Mouse (Mus musculus) lung, postnatal 14 days (tissue): Measurements from ENCODE around the gene Polr3b.

Source experiments
- DNase-seq: peaks from one replicate; pipeline ENCODE4 v3.0.0; 2021

Polr3b gene

DNA sequence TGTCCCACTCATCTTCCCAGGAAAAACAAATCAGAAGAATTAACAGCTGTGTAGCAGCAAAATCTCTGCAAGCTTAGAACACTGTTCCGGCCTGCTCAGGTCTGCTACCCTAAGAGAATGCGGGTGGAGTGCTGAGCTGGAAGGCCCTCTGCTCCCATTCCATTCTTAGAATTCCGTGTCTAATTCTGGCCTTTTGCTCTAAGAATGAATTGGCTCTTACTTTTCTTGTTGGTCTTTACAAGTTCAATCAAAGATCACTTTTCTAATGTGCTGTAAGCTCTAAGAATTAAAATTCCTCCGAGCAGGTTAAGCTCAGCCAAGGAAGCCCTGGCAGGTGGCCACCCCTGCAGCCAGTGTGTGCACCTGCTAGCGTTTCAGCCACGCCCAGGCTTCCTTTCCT lies 90.4 kb downstream of the Polr3b start:
- DNase-seq, result no peak

DNA sequence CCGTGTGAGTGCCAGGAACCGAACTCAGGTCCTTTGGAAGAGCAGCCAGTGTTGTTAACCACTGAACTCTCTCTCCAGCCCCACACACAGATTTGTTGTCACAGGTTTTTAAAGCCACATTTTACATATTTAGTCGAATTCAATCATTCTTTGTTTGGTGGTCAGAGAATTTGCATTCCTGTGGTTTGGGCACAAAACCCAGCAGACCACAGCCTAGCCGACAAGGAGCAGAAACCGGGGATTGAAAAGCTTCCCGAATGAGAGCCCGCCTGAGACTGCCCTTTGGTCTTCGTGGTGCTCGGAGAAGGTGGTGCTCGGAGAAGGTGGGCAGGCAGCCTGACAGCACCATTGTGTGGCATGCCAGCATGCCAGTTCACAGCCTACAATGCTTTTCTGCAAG lies 91.0 kb downstream of the Polr3b start:
- no peak for DNase-seq

DNA sequence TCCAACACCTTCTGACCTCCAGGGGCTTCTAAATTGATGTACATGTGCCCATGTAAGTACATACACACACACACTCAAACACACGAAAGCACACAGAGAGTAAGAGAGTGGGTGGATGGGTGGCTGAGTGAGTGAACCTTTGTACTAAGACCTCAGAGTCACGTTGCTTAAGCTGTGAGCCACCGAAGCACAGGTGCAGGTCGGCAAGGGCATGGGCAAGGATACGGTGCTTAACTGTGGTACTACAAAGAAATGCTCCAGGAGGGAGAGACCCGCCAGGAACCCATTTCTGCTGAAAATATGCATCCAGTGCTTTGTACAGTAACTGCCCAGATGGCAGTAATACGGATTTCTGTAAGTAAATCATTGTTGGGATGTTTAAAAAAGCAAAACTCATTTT lies 93.5 kb downstream of the Polr3b start:
- DNase-seq, result no peak

DNA sequence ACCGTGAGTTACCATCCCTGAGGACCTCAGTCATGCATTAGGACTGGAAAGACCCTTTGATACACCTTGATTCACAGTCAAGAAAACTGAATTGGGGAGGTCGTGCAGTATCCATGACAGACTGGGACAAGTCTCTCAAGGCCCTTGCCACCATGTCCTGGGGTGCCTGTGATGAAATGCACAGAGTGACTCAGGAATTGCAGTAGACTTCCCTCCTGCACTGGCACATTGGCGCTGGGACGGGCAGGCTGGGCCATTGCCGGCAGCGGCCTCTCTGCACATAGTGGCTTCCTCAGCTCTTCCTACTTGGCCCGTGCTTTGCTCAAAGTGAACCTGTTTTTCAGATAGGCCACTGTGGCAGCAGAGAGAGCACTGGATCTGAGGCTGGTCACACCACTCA lies 94.5 kb downstream of the Polr3b start:
- DNase-seq, result no peak

DNA sequence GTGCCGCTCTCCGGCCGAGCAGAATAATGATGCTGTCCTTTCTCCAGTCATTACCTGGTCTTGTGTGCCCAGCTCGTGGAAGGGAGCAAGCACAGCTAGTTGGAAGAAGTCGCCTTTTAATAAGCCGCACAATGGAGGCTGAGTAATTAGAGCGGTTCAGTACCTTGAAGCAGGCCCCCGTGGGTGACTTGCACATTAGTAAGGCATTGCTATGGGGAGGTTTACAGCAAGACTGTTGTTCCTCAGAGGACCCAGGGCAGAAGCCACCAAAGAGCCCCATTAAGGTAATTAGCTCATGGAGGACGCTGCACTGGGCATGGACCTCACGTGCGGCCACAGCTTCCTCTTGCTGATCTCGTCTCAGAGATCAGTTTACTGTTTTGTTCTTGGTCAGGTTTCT lies 100.6 kb downstream of the Polr3b start:
- DNase-seq, result no peak

DNA sequence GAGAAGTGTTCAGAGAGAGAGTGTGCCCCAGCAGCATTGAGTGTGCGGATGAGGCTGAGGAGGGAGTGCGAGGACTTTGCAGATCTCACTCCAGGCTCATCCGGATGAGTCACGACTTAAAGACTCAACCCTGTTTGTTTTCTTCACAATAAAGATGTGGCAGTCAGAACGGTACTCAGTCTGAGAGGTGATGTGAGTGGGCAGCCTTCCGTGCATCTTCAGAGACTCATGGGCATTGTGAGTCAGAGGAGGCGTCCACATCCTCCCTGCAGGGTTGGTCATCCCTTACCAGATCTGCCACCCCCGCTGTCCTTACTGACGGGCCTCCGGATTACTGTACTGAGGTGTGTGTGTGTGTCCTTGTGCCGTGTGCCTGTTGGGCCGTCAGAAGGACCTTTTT lies 104.9 kb downstream of the Polr3b start:
- DNase-seq, result no peak

DNA sequence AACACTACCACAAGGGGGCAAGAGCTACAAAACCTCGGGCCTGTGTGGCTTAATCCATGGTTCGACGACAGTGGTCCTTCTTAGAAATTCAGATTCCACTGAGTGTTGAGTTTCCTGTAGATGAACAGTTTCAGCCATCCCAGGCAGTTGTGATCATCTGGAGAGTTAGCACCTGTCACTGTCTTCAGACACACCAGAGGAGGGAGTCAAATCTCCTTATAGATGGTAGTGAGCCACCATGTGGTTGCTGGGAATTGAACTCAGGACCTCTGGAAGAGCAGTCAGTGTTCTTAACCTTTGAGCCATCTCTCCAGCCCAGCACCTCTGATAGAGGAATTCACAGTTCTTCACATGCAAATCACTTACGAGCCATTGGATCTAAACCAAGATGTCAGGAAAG lies 105.7 kb downstream of the Polr3b start:
- DNase-seq, result no peak

DNA sequence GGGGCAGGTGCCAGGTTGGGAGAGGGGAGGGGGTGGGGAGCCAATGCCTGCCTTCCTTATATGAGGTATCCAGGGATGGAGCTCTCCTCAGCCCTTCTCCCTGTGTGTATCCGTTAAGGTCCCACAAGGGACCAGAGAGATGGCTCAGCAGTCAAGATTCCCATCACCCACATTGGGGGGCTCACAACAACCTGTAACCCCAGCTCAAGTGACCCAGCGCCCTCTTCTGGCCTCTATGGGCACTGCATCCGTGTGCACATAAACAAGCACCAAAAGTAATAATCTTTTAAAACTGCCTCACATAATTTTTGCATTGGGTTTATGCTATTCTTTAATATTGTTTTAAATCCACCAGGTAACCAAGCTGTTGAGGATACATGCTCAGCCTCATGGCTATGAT lies 108.0 kb downstream of the Polr3b start:
- no peak for DNase-seq

DNA sequence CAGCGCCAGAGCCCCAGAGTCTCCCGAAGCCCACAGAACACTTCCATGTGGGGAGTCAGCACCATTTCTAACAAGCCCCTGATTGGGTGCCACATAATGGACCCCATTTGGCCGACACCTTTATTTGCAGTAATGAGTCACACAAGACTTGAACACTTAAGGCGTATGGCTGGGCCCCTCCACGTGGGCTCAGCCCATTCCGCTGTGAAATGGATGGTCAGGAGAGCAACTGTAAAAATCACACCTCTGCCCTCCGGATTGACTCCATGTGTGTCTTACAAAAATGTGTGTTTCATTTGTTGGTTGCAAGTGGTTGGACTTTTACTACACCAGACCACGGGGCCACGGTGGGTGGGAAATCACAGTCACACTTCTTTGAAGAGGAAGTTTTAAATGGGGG lies 108.9 kb downstream of the Polr3b start:
- DNase-seq, result no peak

DNA sequence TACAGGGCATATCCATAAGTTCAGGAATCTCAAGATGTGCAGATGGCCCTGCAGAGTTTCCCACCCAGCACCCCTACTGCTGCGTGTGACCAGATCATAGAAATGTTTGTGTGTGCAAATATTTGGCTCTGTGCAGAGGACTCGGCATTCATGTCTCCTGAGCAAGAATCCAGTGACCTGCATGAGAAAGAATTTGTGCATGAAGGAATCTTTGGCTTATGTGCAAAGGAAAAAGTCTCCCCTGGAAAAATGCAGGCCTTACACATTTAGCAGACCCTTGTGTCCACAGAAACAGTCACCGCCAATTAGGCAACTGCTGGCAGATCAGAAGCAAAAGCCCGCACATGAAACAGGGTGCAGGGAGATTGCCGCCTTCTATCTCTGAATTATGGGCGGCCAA lies 111.4 kb downstream of the Polr3b start:
- DNase-seq, result no peak

DNA sequence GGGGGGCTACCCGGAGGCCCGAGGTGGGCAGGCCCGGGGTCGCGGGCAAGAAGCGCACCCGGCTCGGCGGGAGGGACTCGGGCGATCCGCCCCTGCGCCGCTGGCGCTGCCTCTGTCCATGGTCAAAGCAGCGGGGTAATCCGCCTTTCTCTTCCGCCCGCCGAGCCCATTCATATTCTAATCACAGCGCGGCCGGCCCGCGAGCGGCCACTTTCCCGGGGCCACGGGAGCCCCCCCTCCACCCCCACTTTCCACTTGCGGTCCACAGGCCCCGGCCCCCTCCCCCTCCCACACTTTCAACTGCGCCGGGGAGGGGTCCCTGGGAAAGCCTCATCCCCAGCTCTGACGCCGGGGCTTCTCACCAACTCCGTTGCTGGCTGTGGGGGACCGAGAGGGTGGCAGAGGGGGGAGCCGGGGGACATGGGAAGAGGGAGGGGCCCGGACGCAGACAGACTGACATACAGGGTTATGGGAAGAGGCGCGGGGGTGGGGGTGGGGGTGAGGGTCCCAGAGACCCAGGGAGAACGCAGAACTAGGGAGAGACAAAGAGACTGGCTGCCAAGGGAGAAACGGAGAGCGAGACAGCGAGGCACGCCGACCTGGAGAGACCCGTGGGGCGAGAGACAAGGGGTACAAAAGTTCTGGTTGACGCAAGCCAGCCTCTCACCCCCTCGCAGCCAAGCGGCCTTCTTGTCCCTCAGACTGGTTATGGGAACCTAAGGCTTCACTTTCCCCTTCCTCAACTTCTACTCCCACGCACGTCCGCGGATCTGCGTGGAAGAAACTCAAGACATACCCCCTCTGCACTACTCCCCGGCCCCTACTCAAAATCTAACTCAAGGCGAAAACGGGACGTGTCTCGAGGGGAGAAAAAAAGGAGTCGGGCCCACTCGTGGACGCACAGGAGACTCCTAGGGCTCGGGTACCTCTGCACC lies 133.0 kb downstream of the Polr3b start:
- peak; percentile 21 for DNase-seq

DNA sequence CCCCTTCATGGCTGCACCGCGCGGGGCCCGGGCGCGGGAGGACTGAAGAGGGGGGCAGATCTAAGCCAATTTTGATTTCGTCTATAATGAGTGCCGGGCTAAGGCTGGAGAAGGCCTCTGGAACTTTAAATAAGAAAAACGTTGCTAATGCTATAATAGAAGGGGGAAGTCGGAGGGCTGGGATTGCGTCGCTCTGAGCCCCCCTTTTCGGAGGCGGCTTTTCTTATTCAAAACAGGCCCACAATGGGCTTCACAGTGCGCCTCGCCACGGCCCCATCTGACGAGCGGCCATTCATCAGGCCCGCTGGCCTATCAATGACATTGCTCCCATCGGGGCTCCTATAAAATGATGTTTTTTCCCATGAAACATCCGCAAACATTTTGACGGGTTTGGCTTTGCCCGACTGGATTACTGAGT lies 133.7 kb downstream of the Polr3b start, which contains the start of gene Rfx4:
Gene Rfx4 (plus strand): TSS at position 277 of the 418 bp plus-strand sequence.
- DNase-seq, result no peak

DNA sequence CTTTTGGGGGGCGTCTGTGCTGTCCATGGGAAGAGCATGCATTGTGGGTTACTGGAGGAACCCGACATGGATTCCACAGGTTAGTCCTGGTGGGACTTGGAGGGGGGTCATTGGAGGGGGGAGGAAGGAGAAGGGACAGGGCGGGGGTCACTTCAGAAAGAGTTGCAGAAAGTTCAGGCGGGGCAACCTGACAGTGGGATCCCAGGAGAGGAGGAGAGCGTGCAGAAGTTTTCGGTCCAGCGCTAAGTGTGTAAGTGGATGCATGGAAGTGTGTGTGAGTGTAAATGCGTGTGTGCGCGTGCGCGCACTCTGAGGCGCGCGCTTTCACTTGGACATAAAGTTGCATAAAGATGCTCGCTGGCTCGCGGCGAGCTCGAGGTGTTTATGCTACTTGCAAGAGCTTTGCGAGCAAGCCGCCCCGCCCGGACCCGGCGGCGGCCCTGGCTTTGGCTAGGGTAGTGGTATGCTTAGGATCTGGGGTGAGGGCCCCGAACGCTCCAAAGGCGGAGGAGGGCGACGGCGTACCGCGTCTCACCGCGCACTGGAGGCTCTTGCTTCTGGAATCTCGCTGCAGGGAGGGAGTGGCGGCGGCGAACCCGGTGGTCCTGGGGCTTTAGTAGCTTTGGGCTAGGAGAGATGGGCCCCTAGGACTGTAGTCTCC lies 134.5 kb downstream of the Polr3b start:
- DNase-seq, result no peak

DNA sequence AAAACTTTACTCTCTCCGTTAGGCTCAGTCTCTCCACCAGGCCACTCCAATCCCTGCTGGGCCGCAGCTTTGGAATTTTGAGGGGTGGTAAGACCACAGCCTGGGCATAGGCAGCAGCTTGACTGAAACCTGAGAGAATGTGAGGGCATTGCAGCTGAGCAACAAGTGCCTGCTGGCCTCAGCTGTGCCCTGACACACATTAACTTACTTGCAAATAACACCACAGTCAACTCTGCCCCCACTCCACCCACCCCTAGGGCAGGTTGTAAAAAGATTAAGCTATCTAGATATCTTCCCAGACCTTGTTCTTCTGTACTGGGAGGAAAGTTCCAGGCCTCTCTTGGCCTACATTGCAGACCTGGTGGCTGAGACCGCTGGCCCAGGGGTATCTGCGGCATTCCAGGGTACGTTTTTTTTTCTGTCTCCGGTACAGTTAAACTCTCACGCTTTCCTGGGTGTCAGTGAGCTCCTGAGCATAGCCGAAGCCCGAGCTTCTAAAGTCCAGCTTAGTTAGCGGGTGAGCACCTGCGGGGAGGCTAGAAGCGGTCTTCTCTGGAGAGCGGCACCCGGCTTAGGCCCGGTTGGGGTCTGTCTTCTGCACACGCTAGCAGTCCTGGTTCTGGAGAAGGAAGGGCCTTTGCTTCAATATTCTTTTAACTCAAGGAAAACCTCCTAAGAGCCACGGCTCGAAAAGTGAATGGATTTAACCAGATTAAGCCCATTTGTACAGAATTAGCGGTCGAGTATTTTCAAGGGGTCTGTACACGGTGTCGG lies 135.5 kb downstream of the Polr3b start:
- DNase-seq, result no peak

DNA sequence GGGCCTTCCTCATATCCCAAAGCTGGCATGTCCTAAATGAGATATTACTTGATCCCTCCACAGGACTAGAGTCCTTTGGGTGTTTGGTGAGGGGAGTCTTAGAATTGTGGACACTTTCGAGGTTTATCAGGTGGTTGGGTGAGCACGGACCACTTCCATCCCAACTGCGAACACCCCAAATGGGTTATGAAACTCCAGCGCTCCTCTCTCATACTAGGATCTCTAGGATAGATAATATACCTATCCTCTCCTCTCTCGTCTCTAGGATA lies 136.0 kb downstream of the Polr3b start:
- no peak for DNase-seq

DNA sequence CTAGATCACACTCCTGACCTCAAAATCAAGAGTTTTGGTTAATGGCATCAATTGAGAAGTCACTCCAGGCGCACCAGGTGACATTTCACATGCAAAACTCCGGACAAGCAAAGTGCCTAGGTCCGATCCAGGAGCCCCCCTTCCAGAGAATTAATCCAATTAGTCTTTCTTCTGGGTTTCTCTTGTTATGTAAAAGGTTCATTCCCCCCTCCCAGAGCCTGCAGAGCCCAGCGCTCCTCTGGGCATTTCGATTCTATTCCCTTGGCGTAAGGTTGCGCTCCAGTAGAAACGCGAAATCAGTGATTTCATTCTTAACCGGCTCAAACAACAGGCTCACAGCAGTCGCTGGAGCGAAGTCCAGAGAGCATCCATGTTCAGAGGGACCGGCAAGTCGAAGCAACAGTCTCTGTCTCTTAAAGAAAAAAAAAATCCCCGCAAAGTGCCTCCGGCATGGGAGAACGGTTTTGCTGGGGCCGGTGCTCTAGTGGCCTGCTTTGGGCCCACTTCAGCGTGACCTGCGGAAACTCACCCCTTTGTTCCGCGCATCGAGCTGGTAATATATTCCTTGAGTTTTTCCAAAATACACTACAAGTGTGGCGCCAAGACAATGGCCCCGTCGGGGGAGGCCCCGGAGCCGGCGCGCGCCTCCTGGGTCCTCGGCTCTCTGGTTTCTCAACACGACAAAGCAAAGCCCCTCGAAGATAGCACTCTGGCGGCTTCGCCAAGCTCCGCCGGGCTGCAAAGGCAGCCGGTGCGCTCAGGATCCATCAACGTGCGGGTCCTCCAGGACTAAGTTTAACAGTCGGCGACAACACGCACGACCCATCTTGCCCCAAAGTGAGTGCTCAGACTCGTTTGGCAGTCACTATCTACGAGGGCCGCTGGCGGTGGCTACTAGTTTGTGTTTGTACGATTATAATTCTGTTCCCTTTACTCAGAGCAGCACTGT lies 136.7 kb downstream of the Polr3b start:
- no peak for DNase-seq

DNA sequence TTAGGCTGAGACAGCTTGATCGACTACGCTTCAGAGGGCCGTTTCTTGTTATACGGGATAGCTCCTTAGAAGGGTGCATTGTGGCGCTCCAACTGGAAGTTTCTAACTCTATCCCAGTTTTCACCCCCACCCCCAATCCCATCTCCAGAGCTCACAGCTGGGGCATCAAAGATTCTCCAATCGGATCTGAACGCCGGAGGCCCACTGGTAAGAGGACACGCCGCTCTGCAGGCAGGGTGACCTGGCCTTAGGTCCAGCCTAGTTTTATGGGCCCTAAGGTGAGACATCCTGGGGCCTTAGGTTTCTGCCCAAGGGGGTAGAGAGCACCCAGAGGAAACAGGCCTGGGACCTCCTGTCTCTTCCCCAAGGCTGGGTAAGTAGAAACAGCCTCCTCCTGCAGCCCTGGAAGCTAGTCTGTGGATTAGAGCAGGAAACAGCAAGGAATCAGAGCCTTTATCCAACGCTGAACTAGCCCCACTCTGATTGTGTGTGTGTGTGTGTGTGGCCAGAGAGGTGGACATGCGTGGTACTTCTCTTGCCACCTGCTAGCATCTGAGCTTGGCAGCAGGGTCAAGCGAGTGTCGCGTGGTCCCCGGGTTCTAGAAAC lies 137.5 kb downstream of the Polr3b start:
- no peak for DNase-seq

DNA sequence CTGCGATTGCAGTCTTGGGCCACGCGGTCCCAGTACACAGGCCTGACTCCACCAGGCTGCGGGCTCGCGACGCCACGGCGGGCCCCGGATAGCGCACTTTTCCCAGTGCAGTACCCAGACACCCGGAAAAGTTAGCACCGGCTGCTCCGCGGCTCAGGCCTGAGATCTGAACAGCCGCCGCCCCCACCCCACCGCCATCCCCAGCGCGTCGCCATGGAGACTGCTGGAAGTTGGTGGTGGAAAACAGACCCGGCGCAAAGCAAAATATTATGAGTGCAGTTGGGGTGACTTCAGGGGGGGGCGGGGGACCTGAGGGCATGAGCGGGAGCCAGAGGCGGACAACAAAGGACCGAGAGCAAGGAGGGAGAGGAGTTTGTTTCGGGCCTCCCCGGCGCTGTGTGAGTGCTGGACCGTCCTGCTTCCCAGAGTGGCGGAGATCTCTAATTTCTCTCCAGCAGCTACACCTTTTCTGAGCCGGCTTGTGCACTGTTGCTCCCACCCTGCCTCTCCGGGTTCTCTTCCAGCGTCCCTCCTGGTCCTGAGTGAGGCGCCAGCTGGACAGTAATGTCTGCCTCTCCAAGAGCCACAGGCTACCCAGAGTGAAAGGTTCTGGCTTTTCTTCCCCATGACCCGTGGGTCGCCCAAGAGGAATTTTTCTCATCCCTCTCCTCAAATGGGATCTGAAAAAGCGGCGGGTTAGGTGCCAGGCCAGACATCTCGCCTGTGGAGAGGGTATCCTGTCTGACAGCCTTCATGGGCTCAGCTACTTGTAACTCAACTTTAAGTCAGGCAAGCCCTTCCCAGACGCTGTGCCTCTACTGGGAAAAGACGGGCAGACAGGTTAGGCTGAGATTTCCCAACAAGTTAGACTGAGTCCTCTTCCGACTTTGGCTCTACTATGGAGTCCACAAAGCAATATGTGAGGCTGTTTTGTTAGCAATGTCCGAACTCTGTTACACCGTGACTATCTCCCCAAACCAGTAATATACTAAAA lies 138.3 kb downstream of the Polr3b start:
- no peak for DNase-seq

DNA sequence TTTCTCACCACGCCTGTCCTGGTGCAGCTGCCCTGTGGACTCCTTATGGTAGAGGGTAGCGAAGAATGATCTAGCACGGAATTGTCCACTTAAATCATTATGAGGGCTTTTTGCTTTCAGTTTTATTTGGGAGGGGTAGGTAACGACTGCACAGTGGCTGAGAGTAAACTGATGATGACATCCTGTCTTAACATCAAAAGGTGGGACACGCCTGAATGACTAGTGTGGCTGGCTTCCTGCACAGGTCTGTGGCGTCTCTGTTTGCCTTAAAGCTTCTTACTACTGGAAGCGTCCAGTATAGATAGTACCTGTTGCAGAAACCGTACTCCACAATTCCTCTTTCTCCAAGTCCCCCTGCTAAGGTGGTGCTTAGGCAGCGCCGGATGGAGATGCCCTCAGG lies 146.7 kb downstream of the Polr3b start:
- DNase-seq, result no peak

DNA sequence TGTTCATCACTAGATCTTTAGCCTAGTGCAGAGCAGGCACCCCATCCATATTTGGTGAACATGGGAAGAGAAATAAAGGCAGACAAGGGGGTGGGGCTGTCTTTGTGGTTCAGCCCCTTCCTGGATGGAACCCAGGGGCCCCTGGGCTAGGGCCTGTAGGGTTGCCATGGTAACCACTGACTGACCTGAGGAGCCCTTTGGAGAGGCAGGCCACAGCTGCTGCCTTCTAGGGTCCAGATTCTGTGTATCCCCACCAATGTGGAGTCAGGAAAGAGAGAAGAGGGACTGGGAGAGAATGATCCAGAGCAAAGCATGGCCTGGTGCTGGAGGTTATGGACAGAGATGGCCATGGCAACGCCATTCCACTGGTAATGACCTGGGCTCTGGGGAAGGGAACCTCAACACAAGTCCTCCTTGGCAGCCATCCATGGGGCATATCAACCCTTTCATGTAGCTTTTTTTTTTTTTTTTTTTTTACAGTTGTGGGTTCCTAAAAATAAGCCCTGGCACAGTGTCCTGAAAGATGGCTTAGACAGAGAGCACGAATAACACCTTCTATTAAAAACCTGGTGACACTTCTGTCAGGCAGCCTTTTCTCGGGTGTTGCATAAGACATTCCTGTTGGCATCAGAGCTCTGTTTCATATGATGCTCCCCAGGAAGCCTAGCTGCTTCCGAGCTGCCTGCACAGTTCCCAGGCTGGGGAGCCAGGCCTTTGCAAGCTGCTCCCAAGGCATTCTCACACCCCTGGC lies 150.5 kb downstream of the Polr3b start:
- no peak for DNase-seq
